Mouse (Mus musculus) layer of hippocampus, adult 11-12 months (tissue): ENCODE data around the gene Ripor2.

Experiments used
- DNase-seq: peaks from one replicate; pipeline ENCODE4 v3.0.0; 2022; ENCODE audit warnings: low spot score

Gene Ripor2

DNA sequence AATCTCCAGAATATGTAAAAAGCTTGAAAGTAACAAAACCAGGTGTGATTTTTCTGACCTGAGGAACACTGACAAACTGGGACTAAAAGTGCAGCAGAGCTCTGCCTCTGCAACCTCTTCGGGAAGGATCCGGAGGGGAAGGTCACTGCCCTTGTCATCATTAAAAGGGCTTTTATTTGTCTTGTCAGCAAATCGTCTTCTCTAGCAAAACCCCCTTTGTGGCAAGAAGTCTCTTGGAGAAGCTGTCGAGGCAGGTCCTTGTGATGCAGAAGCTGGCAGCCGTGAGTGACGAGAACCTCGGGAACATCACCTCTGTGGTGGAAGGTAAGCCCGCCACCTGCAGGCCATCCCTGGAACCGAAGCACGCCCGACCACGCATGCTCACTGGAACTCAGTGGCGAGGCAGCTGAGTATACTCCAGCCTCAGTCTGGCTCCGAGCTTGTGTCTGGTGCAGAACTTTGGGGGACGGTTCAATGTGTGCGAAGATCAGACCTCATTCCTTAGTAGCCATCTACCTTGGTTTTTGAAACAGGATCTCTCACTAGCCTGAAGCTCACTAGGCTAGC is 131.5 kb downstream of the Ripor2 start:
- peak; percentile 90 for DNase-seq

DNA sequence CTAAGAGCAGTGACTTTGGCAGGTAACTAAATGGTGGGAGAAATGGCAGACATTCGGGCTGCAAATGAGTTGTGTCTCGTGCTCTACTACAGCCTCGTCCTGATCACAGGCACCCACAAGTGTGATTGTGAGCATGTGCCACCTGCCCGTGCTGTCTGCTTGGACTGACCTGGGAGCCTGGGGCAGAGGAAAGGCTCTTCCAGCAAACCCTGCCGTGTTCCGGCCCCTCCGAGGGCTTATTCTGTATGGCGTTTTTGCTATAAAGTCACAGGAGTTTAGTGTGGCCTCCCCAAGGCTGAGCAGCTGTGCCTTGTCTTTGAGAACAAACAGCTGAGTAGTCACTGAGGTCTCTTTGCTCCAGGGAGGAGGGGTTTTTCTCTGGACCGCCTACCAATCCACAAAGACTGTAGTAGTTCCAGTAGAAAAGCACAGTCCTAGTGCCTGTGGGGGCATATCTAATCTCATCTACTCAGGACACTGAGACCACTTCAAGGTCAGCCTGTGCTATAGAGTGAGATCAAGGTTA is 132.4 kb downstream of the Ripor2 start:
- DNase-seq, result no peak

- DNase-seq, result no peak
Measured at GRCm38 (mm10) chr13:24715601-24716000, 133.6 kb downstream of the Ripor2 start.

GRCm38 (mm10) chr13:24716441-24716840 is 134.5 kb downstream of the Ripor2 start:
- no peak for DNase-seq

DNA sequence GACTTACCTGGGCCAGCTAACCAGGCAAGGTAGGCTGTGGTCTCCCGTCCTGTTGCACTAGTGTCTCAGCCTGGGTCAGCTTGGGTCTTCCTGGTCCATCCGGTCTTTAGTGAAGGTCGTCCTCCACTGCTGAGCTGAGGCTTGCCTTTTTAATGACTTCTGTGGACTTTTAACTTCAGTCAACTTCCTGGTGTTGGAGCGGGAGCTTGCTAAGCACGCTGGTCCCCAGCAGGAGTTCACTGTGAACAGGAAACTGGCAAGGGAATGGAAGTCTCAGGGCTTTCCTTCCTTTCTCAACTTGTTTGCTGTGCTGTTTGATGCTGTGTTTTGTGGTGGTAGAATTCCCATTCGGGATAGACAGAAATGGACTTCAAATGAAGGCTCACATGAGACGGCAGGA is 135.7 kb downstream of the Ripor2 start:
- DNase-seq, result no peak

DNA sequence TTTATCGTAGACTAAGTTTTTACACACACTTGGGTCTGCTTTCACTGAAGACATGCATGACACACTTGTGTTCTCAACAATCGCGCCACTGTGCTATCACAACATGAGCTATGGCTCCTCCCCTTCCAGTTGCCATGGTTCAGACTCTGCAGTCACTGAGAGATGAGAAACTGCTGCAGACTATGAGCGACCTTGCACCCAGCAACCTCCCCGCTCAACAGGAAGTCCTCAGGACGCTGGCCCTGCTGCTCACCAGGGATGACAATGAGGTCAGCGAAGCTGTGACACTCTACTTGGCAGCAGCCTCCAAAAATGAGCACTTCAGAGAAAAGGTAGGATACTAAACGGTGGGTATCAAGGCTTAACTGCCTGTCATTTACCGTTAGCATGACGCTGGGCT is 139.5 kb downstream of the Ripor2 start:
- DNase-seq, result no peak

GRCm38 (mm10) chr13:24723699-24724394 is 141.9 kb downstream of the Ripor2 start:
- DNase-seq, result no peak

GRCm38 (mm10) chr13:24724395-24724759 is 142.4 kb downstream of the Ripor2 start:
- DNase-seq, result no peak

DNA sequence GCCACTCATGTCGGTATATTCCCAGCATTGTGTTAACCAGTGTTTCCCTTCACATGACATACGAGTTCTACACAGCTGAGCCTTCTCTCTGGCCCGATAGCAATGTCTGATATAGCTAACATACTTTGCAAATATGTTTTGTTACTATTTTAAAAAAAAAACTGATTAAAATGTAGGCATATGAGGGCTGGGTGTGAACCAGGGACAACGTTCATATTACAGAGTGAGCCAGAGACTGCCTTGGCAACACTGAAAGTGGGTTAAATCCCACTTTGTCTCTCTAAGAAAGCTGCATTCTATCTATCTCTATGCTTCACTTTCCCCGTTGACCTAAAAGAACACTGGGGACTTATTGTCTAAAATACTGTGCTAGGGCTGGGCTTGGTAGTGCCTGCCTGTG is 147.1 kb downstream of the Ripor2 start:
- no peak for DNase-seq

DNA sequence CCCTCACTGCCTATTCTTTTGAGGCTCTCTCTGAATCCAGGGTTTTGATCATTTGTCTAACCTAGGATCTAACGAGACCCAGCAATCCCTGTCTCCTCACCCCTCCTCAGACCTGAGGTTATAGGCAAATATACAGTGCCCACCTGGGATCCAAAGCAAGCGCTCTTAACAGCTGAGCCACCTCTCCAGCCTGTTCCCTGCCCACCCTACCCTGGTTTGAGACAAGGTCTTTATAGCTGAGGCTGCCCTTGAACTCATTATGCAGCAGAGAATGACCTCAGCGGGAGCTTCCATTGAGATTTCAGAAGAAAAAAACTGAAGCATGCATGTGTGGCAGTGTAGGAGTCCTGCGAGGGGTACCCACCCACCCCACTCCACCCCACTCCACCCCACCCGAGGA is 152.5 kb downstream of the Ripor2 start:
- no peak for DNase-seq

GRCm38 (mm10) chr13:24735608-24736131 is 153.7 kb downstream of the Ripor2 start:
- DNase-seq, result no peak

- no peak for DNase-seq
Measured at GRCm38 (mm10) chr13:24741028-24741427, 159.0 kb downstream of the Ripor2 start, which contains the start of gene Armh2. TSS of gene Armh2 (plus strand) at chr13:24741232.

DNA sequence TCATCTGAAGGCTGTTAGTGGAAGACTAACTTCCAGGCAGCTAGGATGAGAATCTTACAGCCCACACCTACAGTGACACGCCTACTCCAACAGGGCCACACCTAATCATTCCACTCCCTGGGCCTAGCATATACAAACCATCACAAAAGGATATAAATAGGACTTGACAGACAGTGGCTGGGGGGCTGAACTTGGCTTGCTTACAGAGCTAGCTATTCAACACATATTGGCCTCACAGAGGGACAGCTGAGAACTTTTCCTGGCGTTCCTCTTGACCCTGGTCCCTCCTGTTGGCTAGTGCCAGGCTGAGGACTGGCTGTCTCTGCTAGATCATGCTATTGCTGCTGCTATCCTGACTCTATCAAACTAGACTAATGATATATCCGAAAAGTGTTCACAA is 165.8 kb downstream of the Ripor2 start:
- no peak for DNase-seq

GRCm38 (mm10) chr13:24750807-24751206 is 168.8 kb downstream of the Ripor2 start:
- DNase-seq, result no peak

- DNase-seq, result no peak
Measured at GRCm38 (mm10) chr13:24751396-24751795, 169.4 kb downstream of the Ripor2 start.

- no peak for DNase-seq
Measured at GRCm38 (mm10) chr13:24756756-24757155, 174.8 kb downstream of the Ripor2 start.

GRCm38 (mm10) chr13:24757820-24758564 is 176.0 kb downstream of the Ripor2 start:
- DNase-seq, result no peak

- no peak for DNase-seq
Measured at GRCm38 (mm10) chr13:24759451-24759850, 177.5 kb downstream of the Ripor2 start.

GRCm38 (mm10) chr13:24760351-24760870 is 178.4 kb downstream of the Ripor2 start:
- no peak for DNase-seq

GRCm38 (mm10) chr13:24761083-24761402 is 179.1 kb downstream of the Ripor2 start:
- no peak for DNase-seq

DNA sequence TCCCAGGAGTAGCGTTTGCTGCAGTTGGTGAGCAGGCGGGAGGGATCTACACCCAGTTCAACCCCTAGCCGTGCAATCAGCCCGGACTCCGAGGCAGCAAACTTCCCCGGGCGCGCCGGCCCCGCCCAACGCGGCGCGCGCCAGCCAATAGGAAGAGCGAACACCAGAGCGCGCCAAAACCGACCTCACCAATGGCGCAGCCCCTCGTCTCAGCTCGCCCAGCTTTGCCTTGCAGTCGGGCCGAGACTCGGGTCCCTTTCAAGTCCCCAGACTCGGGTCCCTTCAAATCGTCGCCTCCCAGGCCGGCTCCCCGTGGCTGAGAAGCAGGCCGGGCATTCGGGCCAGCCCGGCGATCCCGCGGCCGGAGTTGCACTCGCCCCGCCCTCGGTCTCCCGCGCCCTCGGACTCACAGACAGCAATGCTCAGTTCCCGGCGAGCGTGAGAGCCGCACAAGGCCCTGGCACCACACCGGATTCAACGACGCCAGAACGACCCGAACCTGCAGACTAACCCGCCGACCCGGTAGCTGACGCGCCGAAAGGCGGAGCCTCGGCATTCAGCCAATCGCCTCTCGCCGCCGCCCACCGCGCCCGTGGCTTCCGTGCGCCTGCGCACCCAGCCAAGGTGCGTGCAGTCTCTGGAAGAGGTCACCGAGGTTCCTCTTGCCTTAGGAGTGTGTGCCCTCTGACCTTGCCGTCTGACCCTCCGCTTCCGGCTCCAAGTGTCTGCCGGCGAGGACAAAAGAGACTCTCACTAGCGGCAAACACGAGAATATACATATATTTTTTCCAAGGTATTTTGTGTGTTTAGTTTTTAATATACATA is 179.6 kb downstream of the Ripor2 start, which contains the start of gene Gmnn:
Gene Gmnn, minus strand, starts transcription at position 521 of the 825 bp plus-strand sequence.
- DNase-seq, result peak; percentile 81

GRCm38 (mm10) chr13:24762254-24762653 is 180.3 kb downstream of the Ripor2 start:
- no peak for DNase-seq
